Mouse (Mus musculus) forebrain, embryonic 13.5 days (tissue): ENCODE results near the gene Hist1h4i. TPM values are rescaled to one million over a fixed set of nuclear protein-coding genes. Genes with fewer than 3 reads are reported as not detected.
"Not testable (repeated sequence)": the region's sequence is repeated elsewhere in the genome, so short reads cannot be mapped to it uniquely, and the experiment has no call there.

Experiments used
- ATAC-seq: fragments of 200-750 bp; cut with Nextera tagmentation; 2 replicates; pipeline ENCODE4 v1.8.0; 2017
- H3K27ac ChIP-seq: fragments of 300-500 bp; sonication (generic); 2 replicates; pipeline ENCODE4 v1.5.1; 2015; ENCODE audit warnings: inconsistent platforms, mild to moderate bottlenecking, moderate library complexity
- H3K27me3 ChIP-seq: fragments of 300-500 bp; sonication (generic); 2 replicates; pipeline ENCODE4 v1.6.1; 2015; ENCODE audit warnings: mild to moderate bottlenecking, inconsistent platforms
- H3K36me3 ChIP-seq: fragments of 300-500 bp; sonication (generic); 2 replicates; pipeline ENCODE4 v1.6.1; 2015; ENCODE audit warnings: mild to moderate bottlenecking, inconsistent platforms; ENCODE audit not compliant: poor library complexity, severe bottlenecking
- H3K4me1 ChIP-seq: fragments of 300-500 bp; sonication (generic); 2 replicates; pipeline ENCODE4 v1.6.1; 2015; ENCODE audit warnings: inconsistent platforms
- H3K4me2 ChIP-seq: fragments of 300-500 bp; sonication (generic); 2 replicates; pipeline ENCODE4 v1.6.1; 2015; ENCODE audit warnings: inconsistent platforms, mild to moderate bottlenecking, moderate library complexity
- H3K4me3 ChIP-seq: fragments of 300-500 bp; sonication (generic); 2 replicates; pipeline ENCODE4 v1.5.1; 2015; ENCODE audit warnings: mild to moderate bottlenecking, inconsistent platforms
- H3K9ac ChIP-seq: fragments of 300-500 bp; sonication (generic); 2 replicates; pipeline ENCODE4 v1.6.1; 2015; ENCODE audit warnings: mild to moderate bottlenecking, inconsistent platforms
- H3K9me3 ChIP-seq: fragments of 300-500 bp; sonication (generic); replicated peaks from 2 replicates; pipeline ENCODE4 v1.6.1; 2016; ENCODE audit warnings: inconsistent platforms
- WGBS: fragments of 180-500 bp; shearing (Covaris S2); methylation state at CpG from one replicate; pipeline ENCODE4 v1.1.7; 2015; 5-methylcytosine and 5-hydroxymethylcytosine counted together
- polyA plus RNA-seq: library from polyadenylated mRNA; unstranded; fragments of >200 nt; fragmentation: Nextera tagmentation; extraction: Ambion mirVana; gene quantifications from 2 replicates; pipeline ENCODE4 v1.2.1, GENCODE M21; 2015

The Hist1h4i gene
- polyA plus RNA-seq, 1 experiment from 2014 or later, result 42.8 TPM

DNA sequence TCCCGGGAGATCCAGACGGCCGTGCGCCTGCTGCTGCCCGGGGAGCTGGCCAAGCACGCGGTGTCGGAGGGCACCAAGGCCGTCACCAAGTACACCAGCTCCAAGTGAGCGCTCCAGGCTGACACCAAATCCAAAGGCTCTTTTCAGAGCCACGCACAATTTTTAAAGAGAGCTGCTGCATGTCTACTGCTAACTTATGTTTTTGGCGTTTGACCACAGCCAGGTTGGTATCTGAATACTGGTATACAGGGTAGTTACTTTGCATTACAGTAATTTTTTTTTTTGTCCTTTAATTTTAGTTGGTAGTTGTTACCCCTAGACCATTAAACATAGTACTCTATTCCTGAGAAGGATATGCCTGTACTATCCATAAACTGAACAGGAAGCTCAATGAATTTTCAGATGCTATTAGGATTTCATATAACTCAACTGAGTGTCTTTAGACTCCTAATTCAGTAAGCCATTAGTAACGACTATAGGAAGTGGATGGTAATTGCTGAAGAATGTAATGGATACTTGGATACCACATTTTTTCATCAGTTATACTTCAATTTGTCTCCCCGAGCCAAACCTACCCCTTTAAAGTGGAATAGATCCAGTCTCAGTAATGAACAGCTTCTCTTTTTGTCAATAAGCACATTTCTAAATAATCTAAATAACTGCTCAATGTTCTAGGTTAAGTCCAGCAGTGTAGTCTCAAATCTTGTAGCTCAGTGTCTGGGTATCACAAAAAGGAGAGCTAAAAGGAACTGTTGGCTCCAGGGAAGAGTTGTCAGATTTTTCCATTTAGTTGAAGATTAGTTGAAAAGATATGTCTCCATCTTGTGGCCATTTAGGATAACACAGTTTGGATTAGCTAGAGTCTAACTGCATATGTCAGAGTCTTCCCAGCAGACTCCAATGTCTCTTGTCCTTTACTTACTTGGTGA, 2.6 kb upstream of the Hist1h4i start:
- peak; percentile 16 for ATAC-seq
- peak overlapping the region; percentile 88 for H3K27ac ChIP-seq
- H3K4me3 ChIP-seq, result peak overlapping the region; percentile 43
- peak overlapping the region; percentile 65 for H3K4me2 ChIP-seq
- under 1% methylated on average over 9 of the region's 14 CpGs for WGBS
- peaks cover 27% of the 10 kb centered on the region for H3K4me1 ChIP-seq
- no peaks in the 10 kb centered on the region for H3K36me3 ChIP-seq
- H3K9me3 ChIP-seq, result no peaks in the 10 kb centered on the region
- H3K27me3 ChIP-seq, result no peaks in the 10 kb centered on the region
- peak overlapping the region; percentile 71 for H3K9ac ChIP-seq

DNA sequence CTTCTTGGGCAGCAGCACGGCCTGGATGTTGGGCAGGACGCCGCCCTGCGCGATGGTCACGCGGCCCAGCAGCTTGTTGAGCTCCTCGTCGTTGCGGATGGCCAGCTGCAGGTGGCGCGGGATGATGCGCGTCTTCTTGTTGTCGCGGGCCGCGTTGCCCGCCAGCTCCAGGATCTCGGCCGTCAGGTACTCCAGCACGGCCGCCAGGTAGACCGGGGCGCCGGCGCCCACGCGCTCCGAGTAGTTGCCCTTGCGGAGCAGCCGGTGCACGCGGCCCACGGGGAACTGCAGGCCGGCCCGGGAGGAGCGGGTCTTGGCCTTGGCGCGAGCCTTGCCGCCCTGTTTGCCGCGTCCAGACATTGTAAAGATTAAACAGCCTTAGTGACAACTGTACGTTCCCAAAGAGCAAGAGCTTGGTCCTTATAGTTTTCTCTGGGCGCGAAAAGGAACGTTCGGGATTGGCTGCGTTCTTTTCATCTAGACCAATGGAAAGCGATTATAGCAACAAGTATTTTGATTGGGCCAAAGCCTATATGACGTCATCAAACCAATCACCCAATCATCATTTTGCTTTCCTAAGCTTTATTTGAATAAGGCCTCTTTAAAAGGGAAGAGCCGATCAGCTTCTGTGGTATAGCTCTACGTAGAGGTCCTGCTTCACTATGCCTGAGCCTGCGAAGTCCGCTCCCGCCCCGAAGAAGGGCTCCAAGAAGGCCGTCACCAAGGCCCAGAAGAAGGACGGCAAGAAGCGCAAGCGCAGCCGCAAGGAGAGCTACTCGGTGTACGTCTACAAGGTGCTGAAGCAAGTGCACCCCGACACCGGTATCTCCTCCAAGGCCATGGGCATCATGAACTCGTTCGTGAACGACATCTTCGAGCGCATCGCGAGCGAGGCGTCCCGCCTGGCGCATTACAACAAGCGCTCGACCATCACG, 1.7 kb upstream of the Hist1h4i start, which contains the start of the genes Hist1h2ag and Hist1h2bj:
TSS of gene Hist1h2ag (minus strand) at position 377 of the 935 bp plus-strand sequence.
TSS of gene Hist1h2bj (plus strand) at position 647 of the 935 bp plus-strand sequence.
- peak within 1 kb of the TSS; percentile 71 for H3K9ac ChIP-seq
- H3K27ac ChIP-seq, result peak within 1 kb of the TSS; percentile 97
- H3K27me3 ChIP-seq, H3K36me3 ChIP-seq, H3K9me3 ChIP-seq: not testable (repeated sequence)
- peak within 1 kb of the TSS; percentile 51 for H3K4me3 ChIP-seq
- under 1% methylated on average over 48 of the region's 80 CpGs for WGBS
- peak within 1 kb of the TSS; percentile 82 for H3K4me2 ChIP-seq
- H3K4me1 ChIP-seq, result peaks cover 27% of the 10 kb centered on the region
- ATAC-seq, result peak; percentile 94

DNA sequence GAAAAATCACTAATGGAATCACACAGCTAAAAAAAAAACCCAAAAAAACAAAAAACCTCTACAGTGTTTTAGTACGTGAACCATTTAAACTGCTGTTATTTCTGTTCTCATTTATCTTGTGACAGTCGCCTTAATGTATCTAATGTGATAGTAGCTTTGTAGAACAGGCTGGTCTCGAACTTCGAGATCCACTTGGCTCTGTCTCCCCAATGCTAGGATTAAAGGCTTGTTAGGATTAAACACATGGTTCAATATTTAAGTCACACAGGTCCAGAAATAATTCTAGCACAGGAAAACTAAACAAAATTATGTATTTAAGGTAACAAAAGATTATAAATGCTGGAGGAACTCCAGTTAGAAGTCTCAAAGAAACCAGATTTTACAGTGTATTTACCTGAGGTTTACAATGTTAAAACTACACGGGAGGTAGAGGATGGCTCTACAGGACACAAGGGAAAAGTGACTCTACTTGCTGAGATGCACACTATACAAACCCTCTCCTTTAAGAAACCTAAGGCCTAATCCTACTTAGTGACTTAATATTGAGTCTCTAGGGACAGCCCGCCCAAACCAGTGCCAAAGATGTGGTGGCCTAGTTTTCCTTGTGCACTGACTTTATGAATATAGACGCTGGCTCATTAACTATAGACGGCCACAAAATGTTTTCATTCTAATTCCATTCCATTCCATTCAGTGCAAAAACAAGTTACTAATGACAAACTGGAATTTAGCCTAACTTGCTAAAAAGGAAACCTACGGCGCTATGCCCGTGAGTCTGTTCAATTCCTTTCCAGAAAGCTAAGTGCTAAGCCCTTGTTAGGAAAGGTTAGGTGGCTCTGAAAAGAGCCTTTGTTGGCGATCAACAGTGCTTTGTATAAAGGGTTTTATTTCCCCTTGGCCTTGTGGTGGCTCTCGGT, 747 bp upstream of the Hist1h4i start:
- H3K4me3 ChIP-seq, result peak overlapping the region; percentile 51
- 1% methylated on average over 13 of the region's 13 CpGs for WGBS
- H3K36me3 ChIP-seq, result no peaks in the 10 kb centered on the region
- H3K27me3 ChIP-seq, result no peaks in the 10 kb centered on the region
- peak overlapping the region; percentile 82 for H3K4me2 ChIP-seq
- H3K27ac ChIP-seq, result peak overlapping the region; percentile 97
- no peaks in the 10 kb centered on the region for H3K9me3 ChIP-seq
- H3K4me1 ChIP-seq, result peaks cover 28% of the 10 kb centered on the region
- H3K9ac ChIP-seq, result peak overlapping the region; percentile 70
- ATAC-seq, result no peak

DNA sequence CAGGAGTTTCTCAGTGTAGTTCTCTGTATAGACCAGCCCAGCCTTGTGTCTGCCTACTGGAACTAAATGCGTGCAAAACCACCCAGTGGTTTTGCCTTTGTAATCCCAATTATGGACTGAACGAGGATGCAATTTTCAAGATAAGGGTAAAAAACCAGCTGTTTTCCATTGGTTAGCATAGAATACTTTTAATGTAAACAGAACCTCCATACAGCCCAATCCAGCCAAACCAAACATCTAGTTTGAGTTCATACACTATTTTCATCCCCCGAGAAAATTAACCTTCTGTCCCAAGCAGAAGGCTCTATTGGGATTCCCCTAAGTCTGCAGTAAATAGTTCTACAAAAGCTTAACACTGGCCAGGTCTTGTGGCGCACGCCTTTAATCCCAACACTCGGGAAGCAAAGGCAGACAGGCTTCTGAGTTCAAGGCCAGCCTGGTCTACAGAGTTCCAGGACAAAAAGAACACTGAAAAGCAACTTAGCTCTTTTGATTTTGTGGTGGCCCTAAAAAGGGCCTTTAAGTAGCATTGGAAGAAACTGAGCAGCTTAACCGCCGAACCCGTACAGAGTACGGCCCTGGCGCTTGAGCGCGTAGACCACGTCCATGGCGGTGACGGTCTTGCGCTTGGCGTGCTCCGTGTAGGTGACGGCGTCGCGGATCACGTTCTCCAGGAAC, 559 bp downstream of the Hist1h4i start:
- ATAC-seq, result peak; percentile 19
- Histone ChIP-seq H3K9ac (peak overlapping the region; percentile 71), H3K9me3 (no peaks in the 10 kb centered on the region), H3K27me3 (no peaks in the 10 kb centered on the region), H3K36me3 (no peaks in the 10 kb centered on the region), H3K4me3 (peak overlapping the region; percentile 51), H3K4me1 (peaks cover 37% of the 10 kb centered on the region), H3K4me2 (peak overlapping the region; percentile 82), H3K27ac (peak overlapping the region; percentile 97)
- WGBS, result 0% methylated on average over 19 of the region's 24 CpGs

DNA sequence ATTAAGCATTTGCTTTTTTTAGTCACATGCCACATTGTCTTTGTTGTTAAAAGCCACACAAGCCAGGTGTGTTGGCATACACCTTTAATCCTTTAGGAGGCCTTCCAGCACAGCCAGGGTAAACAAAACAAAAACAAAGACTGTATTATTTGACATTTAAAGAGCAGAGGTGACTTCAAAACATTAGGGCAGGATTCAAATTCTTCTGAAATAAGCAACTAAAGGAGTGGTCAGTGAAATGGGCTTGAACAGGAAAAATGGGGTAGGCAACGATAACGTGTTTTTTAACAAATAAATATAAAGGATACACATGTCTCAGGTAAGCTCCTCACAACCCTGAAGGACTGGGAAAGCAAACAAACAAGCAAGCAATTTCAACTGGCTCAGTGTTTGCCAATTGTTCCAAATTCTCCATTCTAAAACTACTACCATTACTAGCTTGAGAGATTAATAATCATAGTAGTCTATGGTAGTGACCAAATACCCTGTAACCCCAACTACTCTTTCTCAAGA, 1.2 kb downstream of the Hist1h4i start:
- H3K9ac ChIP-seq, result peak overlapping the region; percentile 71
- no peaks in the 10 kb centered on the region for H3K9me3 ChIP-seq
- H3K4me2 ChIP-seq, result peak overlapping the region; percentile 82
- peaks cover 37% of the 10 kb centered on the region for H3K4me1 ChIP-seq
- ATAC-seq, result no peak
- WGBS, result 8% methylated on average over 2 of the region's 2 CpGs
- H3K27me3 ChIP-seq, result no peaks in the 10 kb centered on the region
- peak overlapping the region; percentile 97 for H3K27ac ChIP-seq
- peak overlapping the region; percentile 51 for H3K4me3 ChIP-seq
- no peaks in the 10 kb centered on the region for H3K36me3 ChIP-seq

DNA sequence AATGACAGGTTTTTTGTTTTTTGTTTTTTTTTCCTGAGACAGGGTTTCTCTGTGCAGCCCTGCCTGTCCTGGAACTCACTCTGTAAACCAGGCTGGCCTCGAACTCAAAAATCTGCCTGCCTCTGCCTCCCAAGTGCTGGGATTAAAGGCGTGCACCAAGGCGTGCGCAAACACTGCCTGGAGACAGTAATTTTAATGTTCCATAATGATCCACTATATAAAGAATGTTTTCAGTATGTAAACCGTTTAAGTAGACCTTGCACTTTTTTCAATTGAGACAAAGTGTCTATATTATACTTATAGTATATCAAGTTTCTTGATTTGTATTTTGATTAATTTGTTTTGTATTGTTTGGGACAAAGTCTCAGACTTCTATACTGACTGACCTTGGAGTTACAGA, 1.8 kb downstream of the Hist1h4i start:
- peaks cover 41% of the 10 kb centered on the region for H3K4me1 ChIP-seq
- no peak for ATAC-seq
- H3K9me3 ChIP-seq, result no peaks in the 10 kb centered on the region
- H3K4me3 ChIP-seq, result no peak overlapping the region
- no peak overlapping the region for H3K4me2 ChIP-seq
- peak overlapping the region; percentile 97; the same call in 1 of the 2 replicates for H3K27ac ChIP-seq
- WGBS, result 62% methylated on average over 5 of the region's 5 CpGs
- no peaks in the 10 kb centered on the region for H3K36me3 ChIP-seq
- H3K9ac ChIP-seq, result no peak overlapping the region
- H3K27me3 ChIP-seq, result no peaks in the 10 kb centered on the region

DNA sequence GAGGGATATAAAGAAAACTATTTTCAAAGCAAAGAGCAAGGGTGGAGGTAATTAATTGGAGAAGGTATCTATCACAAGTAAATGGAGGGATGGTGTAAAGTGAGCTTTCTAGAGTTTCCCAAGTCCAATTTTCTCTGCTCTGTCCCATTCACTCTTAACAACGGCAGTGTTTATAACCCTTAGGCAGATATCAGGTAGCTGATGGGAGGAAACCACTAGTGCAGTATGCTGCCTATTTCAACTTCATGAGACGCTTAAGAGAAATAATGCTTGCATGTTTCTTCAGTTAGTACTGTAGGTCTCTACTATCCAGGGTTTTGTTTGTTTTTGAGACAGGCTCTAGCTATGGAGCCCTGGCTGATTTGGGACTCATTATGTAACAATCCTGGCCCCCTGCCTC, 3.7 kb downstream of the Hist1h4i start:
- H3K4me1 ChIP-seq, result peaks cover 40% of the 10 kb centered on the region
- no peak overlapping the region for H3K4me3 ChIP-seq
- ATAC-seq, result no peak
- H3K36me3 ChIP-seq, result no peaks in the 10 kb centered on the region
- H3K27me3 ChIP-seq, result no peaks in the 10 kb centered on the region
- WGBS, result 81% methylated on average over 2 of the region's 2 CpGs
- H3K9ac ChIP-seq, result no peak overlapping the region
- no peaks in the 10 kb centered on the region for H3K9me3 ChIP-seq
- H3K4me2 ChIP-seq, result no peak overlapping the region
- H3K27ac ChIP-seq, result peak overlapping the region; percentile 89

DNA sequence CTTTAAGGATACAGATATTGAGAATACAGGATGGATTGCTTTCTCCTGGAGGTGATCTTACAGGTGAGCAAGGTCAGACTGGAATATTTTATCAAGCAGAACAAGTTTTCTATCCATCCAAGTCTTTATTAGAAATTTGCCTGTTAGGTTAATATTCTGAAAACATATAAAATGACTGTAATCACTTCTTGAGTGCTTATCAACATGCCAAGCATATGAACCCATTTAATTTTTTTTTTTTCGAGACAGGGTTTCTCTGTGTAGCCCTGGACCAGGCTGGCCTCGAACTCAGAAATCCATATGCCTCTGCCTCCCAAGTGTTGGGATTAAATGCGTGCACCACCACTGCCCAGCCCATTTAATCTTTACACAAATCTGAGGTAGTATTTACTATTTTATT, 4.2 kb downstream of the Hist1h4i start:
- Histone ChIP-seq H3K36me3 (no peaks in the 10 kb centered on the region), H3K4me2 (peak overlapping the region; percentile 79), H3K4me3 (peak overlapping the region; percentile 44), H3K27ac (peak overlapping the region; percentile 89), H3K27me3 (no peaks in the 10 kb centered on the region), H3K9me3 (no peaks in the 10 kb centered on the region), H3K4me1 (peaks cover 37% of the 10 kb centered on the region), H3K9ac (peak overlapping the region; percentile 71)
- WGBS, result 58% methylated on average over 3 of the region's 3 CpGs
- no peak for ATAC-seq

DNA sequence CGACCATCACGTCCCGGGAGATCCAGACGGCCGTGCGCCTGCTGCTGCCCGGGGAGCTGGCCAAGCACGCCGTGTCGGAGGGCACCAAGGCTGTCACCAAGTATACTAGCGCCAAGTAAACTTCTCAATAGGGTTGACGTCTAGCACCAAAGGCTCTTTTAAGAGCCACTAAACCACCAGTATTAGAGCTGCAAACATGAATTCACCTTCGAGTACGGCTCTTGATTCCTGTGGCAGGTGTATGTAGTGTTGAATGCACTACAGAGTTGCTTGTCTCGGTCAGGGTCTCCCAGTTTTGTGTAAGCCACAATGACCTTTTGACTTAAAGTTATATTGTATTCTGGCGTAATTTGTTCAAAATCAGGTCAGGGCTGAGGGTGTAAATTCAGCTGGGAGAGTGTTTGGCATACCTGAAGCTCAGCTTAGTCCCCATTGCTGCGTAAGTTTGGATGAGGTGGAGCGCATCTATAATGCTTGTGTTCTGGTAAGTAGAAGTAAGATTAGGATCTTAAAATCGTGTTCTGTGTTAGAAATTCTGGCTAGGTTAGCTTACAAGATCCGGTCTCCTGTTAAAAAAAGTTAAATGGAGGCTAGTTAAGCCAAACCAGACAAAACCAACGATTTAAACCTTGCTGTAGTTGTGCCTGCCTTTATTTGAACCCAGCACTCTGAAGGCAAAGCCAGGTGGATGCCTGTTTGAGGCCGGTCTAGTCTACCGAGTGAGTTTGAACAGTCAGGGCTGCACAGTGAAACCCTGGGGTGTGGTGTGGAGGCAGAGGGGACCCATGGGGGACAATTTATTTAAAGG, 4.8 kb downstream of the Hist1h4i start:
- H3K9me3 ChIP-seq, result no peaks in the 10 kb centered on the region
- H3K36me3 ChIP-seq, result no peaks in the 10 kb centered on the region
- H3K4me1 ChIP-seq, result peaks cover 31% of the 10 kb centered on the region
- H3K27ac ChIP-seq, result peak overlapping the region; percentile 89
- H3K4me3 ChIP-seq, result peak overlapping the region; percentile 44
- ATAC-seq, result peak; percentile 9; the same call in 1 of the 2 replicates
- H3K27me3 ChIP-seq, result no peaks in the 10 kb centered on the region
- H3K9ac ChIP-seq, result peak overlapping the region; percentile 71
- 2% methylated on average over 20 of the region's 23 CpGs for WGBS
- H3K4me2 ChIP-seq, result peak overlapping the region; percentile 79
